Mouse (Mus musculus) frontal cortex, postnatal 36 days (tissue): ENCODE results near the gene Ephb2.

ENCODE experiments used
- DNase-seq, 2 experiments: peaks; one replicate each; pipeline ENCODE4 v3.0.0; 2022; ENCODE audit warnings: low spot score in 2 of 2

Ephb2 gene

DNA sequence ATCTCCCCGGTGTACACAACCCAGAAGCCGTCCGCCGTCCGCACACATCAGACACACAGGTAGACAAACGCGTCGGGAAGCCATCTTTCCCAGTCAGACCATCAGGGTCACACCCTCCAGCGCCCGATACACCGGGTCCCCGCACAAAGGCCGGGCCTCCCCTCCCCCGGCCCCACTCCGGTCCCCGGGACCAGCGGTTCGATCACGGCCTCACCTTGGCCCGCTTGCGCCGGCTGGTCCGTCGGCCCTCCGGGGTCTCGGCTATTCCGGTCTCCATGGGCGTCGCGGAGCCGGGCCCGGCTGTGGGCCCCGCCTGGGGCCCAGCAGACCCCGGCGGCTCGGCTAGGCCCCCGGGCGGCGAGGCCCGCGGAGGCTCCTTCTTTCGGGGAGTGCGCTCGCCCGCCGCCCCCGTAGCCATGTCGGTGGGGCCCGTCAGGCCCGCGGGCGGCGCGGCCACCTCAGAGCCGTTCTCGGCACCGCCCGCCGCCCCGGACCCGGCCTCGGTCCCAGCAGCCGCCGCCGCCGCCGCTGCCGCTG, 233.7 kb downstream of the Ephb2 start:
- DNase-seq, result peak; percentile 30 to 37

DNA sequence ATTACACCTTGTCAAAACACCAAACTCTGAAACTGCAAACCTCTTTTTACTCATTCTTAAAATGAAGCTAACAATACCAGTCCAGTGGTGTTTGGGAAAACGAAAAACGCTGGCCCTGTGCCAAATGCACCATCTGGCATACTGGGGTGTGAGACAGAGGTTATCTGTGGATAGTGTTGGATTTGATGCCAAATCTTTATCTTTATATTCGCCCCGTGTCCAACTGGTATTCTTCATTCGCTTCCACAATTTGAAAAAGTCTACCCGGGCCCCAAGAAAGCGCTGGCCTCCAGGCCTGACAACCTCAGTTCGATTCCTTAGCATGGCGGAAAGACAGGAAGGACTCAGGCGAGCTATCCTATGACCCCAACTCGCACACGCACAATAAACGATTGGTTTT, 234.3 kb downstream of the Ephb2 start:
- DNase-seq, result peak; percentile 41 to 62

DNA sequence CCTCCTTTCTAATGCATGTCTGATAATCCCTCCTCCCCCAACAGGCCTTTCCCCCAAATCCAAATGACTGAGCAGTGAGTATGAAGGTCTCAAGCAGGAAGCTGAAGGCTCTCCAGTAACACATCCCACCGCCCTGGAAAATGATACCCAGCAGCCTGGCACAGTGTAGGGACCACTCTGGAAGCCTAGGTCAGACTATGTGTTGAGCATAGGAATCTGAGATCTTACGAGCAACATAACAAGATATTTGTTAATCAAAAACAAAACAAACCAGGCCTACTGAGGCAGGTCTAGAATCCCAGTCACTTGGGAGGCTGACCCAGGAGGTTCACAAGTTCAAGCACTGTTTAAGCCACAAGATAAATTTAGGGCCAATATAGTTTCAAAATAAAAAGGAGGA, 235.3 kb downstream of the Ephb2 start:
- DNase-seq, result no peak

GRCm38 (mm10) chr4:136599869-136600268, 235.9 kb downstream of the Ephb2 start:
- no peak for DNase-seq

DNA sequence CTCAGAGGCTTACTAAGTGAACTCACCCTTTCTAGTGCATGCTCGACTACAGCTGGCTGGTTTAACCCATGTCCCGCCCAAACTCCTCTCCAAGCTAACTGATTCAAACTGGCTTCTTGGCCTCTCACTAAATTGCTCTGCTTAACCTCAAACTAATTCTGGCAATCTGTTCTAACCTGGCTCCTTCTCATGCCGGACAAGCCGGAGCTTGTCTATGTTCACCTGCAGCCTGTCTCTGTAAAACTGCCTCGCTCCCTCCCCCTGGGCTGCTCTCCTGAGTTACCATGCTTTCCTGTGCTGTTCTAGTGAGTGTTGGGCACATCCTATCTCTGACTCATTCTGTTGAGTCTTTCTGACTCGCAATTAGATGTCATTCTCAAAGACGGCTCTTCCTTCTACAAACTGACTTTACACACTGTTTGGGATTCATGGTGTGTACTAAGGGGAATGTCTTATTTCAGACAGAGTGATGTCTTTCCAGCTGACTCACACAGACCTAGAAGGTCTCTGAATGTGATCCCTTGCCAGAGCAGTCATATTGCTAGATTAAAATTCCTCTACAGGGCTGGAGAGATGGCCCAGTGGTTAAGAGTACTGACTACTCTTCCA, 237.4 kb downstream of the Ephb2 start:
- no peak for DNase-seq
